Comparison of ENCODE assay signal across 8 mouse cellular contexts in genomic region chr10:128188242-128188877, GRCm38 (mm10). TPM values are rescaled to one million over a fixed set of nuclear protein-coding genes. Genes with fewer than 3 reads are reported as not detected.
A peak's percentile ranks its signal among the peaks of the same experiment; 100 is the strongest.
DNase-seq lines count a peak whose midpoint lies in the region; ATAC-seq lines count a peak whose summit lies in the region.

No protein-coding gene starts in this region.

- peak; percentile 91 for DNase-seq in hindbrain, embryonic 14.5 days (ENCODE audit: low spot score)
- peak; percentile 61 for DNase-seq in adrenal gland, adult 2 months
- peak; percentile 63 for DNase-seq in embryo, embryonic 9.5 days (ENCODE audit: extremely low spot score)
- DNase-seq in heart, postnatal 14 days: peak; percentile 76 to 86
- DNase-seq in left cerebral cortex, adult 8-10 months (ENCODE audit: low spot score in 2 of 2): peak; percentile 36 to 54
- DNase-seq in midbrain, embryonic 14.5 days: peak; percentile 92
- DNase-seq in spleen, postnatal 4 days (ENCODE audit: low spot score in 2 of 2): peak; percentile 81 to 91

- H3K36me3 ChIP-seq in hindbrain, embryonic 14.5 days (replicated peaks; ENCODE audit: control insufficient read depth, insufficient read depth): no peaks in the 10 kb centered on the region
- no peaks in the 10 kb centered on the region for H3K36me3 ChIP-seq in hindbrain, embryonic 12.5 days
- H3K36me3 ChIP-seq in midbrain, embryonic 14.5 days (ENCODE audit: control insufficient read depth, insufficient read depth, low read length): no peaks in the 10 kb centered on the region

- H3K27me3 ChIP-seq in hindbrain, embryonic 14.5 days (ENCODE audit: control insufficient read depth, insufficient read depth, low read length): no peaks in the 10 kb centered on the region
- 0 out of 2 replicates have a peak, but pooled peaks cover 4% of the 10 kb centered on the region for H3K27me3 ChIP-seq in hindbrain, embryonic 12.5 days
- H3K27me3 ChIP-seq in midbrain, embryonic 14.5 days (ENCODE audit: control insufficient read depth, insufficient read depth, low read length): no peaks in the 10 kb centered on the region

- no peak; the same call in 1 of the 2 replicates for ATAC-seq in hindbrain, embryonic 14.5 days (ENCODE audit: low FRiP score)
- ATAC-seq in hindbrain, embryonic 12.5 days (ENCODE audit: low FRiP score): no peak
- no peak for ATAC-seq in midbrain, embryonic 14.5 days (ENCODE audit: low FRiP score, low TSS enrichment)

- H3K4me2 ChIP-seq in hindbrain, embryonic 14.5 days (replicated peaks): no peak overlapping the region
- H3K4me2 ChIP-seq in hindbrain, embryonic 12.5 days (replicated peaks): no peak overlapping the region
- H3K4me2 ChIP-seq in midbrain, embryonic 14.5 days (ENCODE audit: low read length): no peak overlapping the region

- no peaks in the 10 kb centered on the region for H3K4me1 ChIP-seq in hindbrain, embryonic 14.5 days (replicated peaks; ENCODE audit: control insufficient read depth, insufficient read depth, low read length)
- H3K4me1 ChIP-seq in hindbrain, embryonic 12.5 days: 0 out of 2 replicates have a peak, but pooled peaks cover 2% of the 10 kb centered on the region
- H3K4me1 ChIP-seq in midbrain, embryonic 14.5 days (ENCODE audit: control insufficient read depth, insufficient read depth, low read length): no peaks in the 10 kb centered on the region

- no peak overlapping the region for H3K4me3 ChIP-seq in hindbrain, embryonic 14.5 days (replicated peaks; ENCODE audit: low read length)
- no peak overlapping the region for H3K4me3 ChIP-seq in hindbrain, embryonic 12.5 days
- no peak overlapping the region for H3K4me3 ChIP-seq in midbrain, embryonic 14.5 days (replicated peaks; ENCODE audit: low read depth, low read length)

- no peak overlapping the region for H3K27ac ChIP-seq in hindbrain, embryonic 14.5 days
- H3K27ac ChIP-seq in hindbrain, embryonic 12.5 days: no peak overlapping the region
- H3K27ac ChIP-seq in midbrain, embryonic 14.5 days (replicated peaks; ENCODE audit: low read depth, low read length): no peak overlapping the region

- WGBS in hindbrain, embryonic 14.5 days: 54% methylated on average over 2 of the region's 2 CpGs
- WGBS in hindbrain, embryonic 12.5 days: 48% methylated on average over 2 of the region's 2 CpGs
- 46% methylated on average over 2 of the region's 2 CpGs for WGBS in midbrain, embryonic 14.5 days

- intact Hi-C loops in heart, postnatal 14 days (cut with DNase I): loop anchor here (5.0 kb wide), 2 partner anchors 151 to 231 kb away; partner anchors contain the start of gene Naca

- no peak overlapping the region for H3K9ac ChIP-seq in hindbrain, embryonic 14.5 days
- H3K9ac ChIP-seq in hindbrain, embryonic 12.5 days: no peak overlapping the region
- H3K9ac ChIP-seq in midbrain, embryonic 14.5 days (replicated peaks; ENCODE audit: low read length): no peak overlapping the region

- no peaks in the 10 kb centered on the region for H3K9me3 ChIP-seq in hindbrain, embryonic 14.5 days (ENCODE audit: control insufficient read depth, low read length)
- H3K9me3 ChIP-seq in hindbrain, embryonic 12.5 days (replicated peaks): no peaks in the 10 kb centered on the region
- H3K9me3 ChIP-seq in midbrain, embryonic 14.5 days (ENCODE audit: control insufficient read depth, low read length): no peaks in the 10 kb centered on the region

RNA-seq across cellular contexts. Expression of gene Gls2, which starts 5.9 kb away (rescaled TPM):
- polyA plus RNA-seq in hindbrain, embryonic 14.5 days (2014; fragmentation: Nextera tagmentation; extraction: Ambion mirVana): 1.7 and 1.9 TPM in 2 replicates
- polyA plus RNA-seq in hindbrain, embryonic 12.5 days (2016; fragmentation: Nextera tagmentation; extraction: Ambion mirVana): 0.61 and 0.70 TPM in 2 replicates
- 1 to 10 TPM; 2.5 to 3.7 TPM for total RNA-seq in adrenal gland, adult 2 months (2021)
- 3.8 and 7.5 TPM in 2 replicates for polyA plus RNA-seq in adrenal gland, adult 2 months (2012; rRNA removed)
- under 1 TPM; 0.60 to 0.90 TPM for total RNA-seq in heart, postnatal 14 days (2021)
- total RNA-seq in left cerebral cortex, adult 8-10 months (2022): 10 to 100 TPM; 32.6 to 36.0 (median 34.0) TPM
- 0.70 and 1.3 TPM in 2 replicates for polyA plus RNA-seq in midbrain, embryonic 14.5 days (2014; fragmentation: Nextera tagmentation; extraction: Ambion mirVana)

RNA-seq across cellular contexts. Expression of gene Rbms2, which starts 8.3 kb away (rescaled TPM):
- polyA plus RNA-seq in hindbrain, embryonic 14.5 days (2014; fragmentation: Nextera tagmentation; extraction: Ambion mirVana): 7.7 and 8.2 TPM in 2 replicates
- polyA plus RNA-seq in hindbrain, embryonic 12.5 days (2016; fragmentation: Nextera tagmentation; extraction: Ambion mirVana): 22.5 and 25.5 TPM in 2 replicates
- 100 to 1,000 TPM in 1 of 2 experiments, 10 to 100 TPM in 1; 99.3 to 124 TPM for total RNA-seq in adrenal gland, adult 2 months (2021)
- 118 and 130 TPM in 2 replicates for polyA plus RNA-seq in adrenal gland, adult 2 months (2012; rRNA removed)
- 10 to 100 TPM; 79.3 to 82.2 TPM for total RNA-seq in heart, postnatal 14 days (2021)
- 10 to 100 TPM; 14.3 to 18.7 (median 17.1) TPM for total RNA-seq in left cerebral cortex, adult 8-10 months (2022)
- polyA plus RNA-seq in midbrain, embryonic 14.5 days (2014; fragmentation: Nextera tagmentation; extraction: Ambion mirVana): 5.0 and 7.1 TPM in 2 replicates

RNA-seq across cellular contexts. Expression of gene Spryd4, which starts 23.2 kb away (rescaled TPM):
- polyA plus RNA-seq in hindbrain, embryonic 14.5 days (2014; fragmentation: Nextera tagmentation; extraction: Ambion mirVana): 22.4 and 23.2 TPM in 2 replicates
- polyA plus RNA-seq in hindbrain, embryonic 12.5 days (2016; fragmentation: Nextera tagmentation; extraction: Ambion mirVana): 24.5 and 25.6 TPM in 2 replicates
- 10 to 100 TPM; 14.3 to 17.0 TPM for total RNA-seq in adrenal gland, adult 2 months (2021)
- polyA plus RNA-seq in adrenal gland, adult 2 months (2012; rRNA removed): 5.8 and 7.4 TPM in 2 replicates
- 10 to 100 TPM; 40.5 to 43.3 TPM for total RNA-seq in heart, postnatal 14 days (2021)
- 1 to 10 TPM; 8.4 to 9.4 (median 9.2) TPM for total RNA-seq in left cerebral cortex, adult 8-10 months (2022)
- polyA plus RNA-seq in midbrain, embryonic 14.5 days (2014; fragmentation: Nextera tagmentation; extraction: Ambion mirVana): 15.1 and 16.8 TPM in 2 replicates

RNA-seq across cellular contexts. Expression of gene Mip, which starts 37.3 kb away (rescaled TPM):
- polyA plus RNA-seq in hindbrain, embryonic 14.5 days (2014; fragmentation: Nextera tagmentation; extraction: Ambion mirVana): 0.21 TPM in 1 of 2 replicates, not detected in the other
- polyA plus RNA-seq in hindbrain, embryonic 12.5 days (2016; fragmentation: Nextera tagmentation; extraction: Ambion mirVana): not detected in 2 replicates
- total RNA-seq in adrenal gland, adult 2 months (2021): not detected
- not detected in 2 replicates for polyA plus RNA-seq in adrenal gland, adult 2 months (2012; rRNA removed)
- not detected for total RNA-seq in heart, postnatal 14 days (2021)
- not detected for total RNA-seq in left cerebral cortex, adult 8-10 months (2022)
- 0.12 and 0.17 TPM in 2 replicates for polyA plus RNA-seq in midbrain, embryonic 14.5 days (2014; fragmentation: Nextera tagmentation; extraction: Ambion mirVana)

RNA-seq across cellular contexts. Expression of gene Timeless, which starts 43.5 kb away (rescaled TPM):
- 15.4 and 16.7 TPM in 2 replicates for polyA plus RNA-seq in hindbrain, embryonic 14.5 days (2014; fragmentation: Nextera tagmentation; extraction: Ambion mirVana)
- polyA plus RNA-seq in hindbrain, embryonic 12.5 days (2016; fragmentation: Nextera tagmentation; extraction: Ambion mirVana): 46.2 and 53.7 TPM in 2 replicates
- 1 to 10 TPM; 4.8 to 7.2 TPM for total RNA-seq in adrenal gland, adult 2 months (2021)
- polyA plus RNA-seq in adrenal gland, adult 2 months (2012; rRNA removed): 1.9 and 2.8 TPM in 2 replicates
- 10 to 100 TPM in 1 of 2 experiments, 1 to 10 TPM in 1; 6.6 to 11.1 TPM for total RNA-seq in heart, postnatal 14 days (2021)
- 1 to 10 TPM; 6.4 to 9.9 (median 7.8) TPM for total RNA-seq in left cerebral cortex, adult 8-10 months (2022)
- polyA plus RNA-seq in midbrain, embryonic 14.5 days (2014; fragmentation: Nextera tagmentation; extraction: Ambion mirVana): 13.5 and 19.5 TPM in 2 replicates
